Mouse (Mus musculus) layer of hippocampus, adult 8-10 months (tissue): ENCODE measurements around the gene Hspg2. TPM values are rescaled to one million over a fixed set of nuclear protein-coding genes. Genes with fewer than 3 reads are reported as not detected.

ENCODE experiments used
- microRNA-seq, 2 experiments: library from miRNA; unstranded; fragments of <30 nt; microRNA quantifications; one replicate each; pipeline ENCODE4 v1.2.0; 2022
- total RNA-seq, 4 experiments: library from RNA; stranded (reverse); gene quantifications; 2 replicates each; pipeline ENCODE4 v1.2.4; 2022

Hspg2 gene
- total RNA-seq, 4 experiments from 2014 or later = 4.2 to 6.1 (median 5.6) TPM

Small RNA genes within 50 kb of the gene (microRNA-seq; reads per million reads assigned to microRNA genes)
- gene Mir7018 = 0 reads per million in 2 experiments

Other genes starting within 250 kb of the Hspg2 start
- gene Wnt4, start 191.3 kb upstream of the Hspg2 start, total RNA-seq = 1 to 10 TPM; 5.2 to 7.7 (median 7.1) TPM
- 100 to 1,000 TPM; 300 to 325 (median 301) TPM for gene Cdc42, start 111.0 kb upstream of the Hspg2 start, total RNA-seq
- gene Cela3a, start 59.0 kb upstream of the Hspg2 start, total RNA-seq = not detected
- gene Cela3b, start 38.2 kb upstream of the Hspg2 start, total RNA-seq = not detected
- gene 1700013G24Rik, start 15.5 kb upstream of the Hspg2 start, total RNA-seq = not detected
- gene Ldlrad2, start 105.8 kb downstream of the Hspg2 start, total RNA-seq = not detected
- 100 to 1,000 TPM; 120 to 168 (median 151) TPM for gene Usp48, start 125.0 kb downstream of the Hspg2 start, total RNA-seq
- 100 to 1,000 TPM; 253 to 279 (median 259) TPM for gene Rap1gap, start 196.0 kb downstream of the Hspg2 start, total RNA-seq